Mouse (Mus musculus) layer of hippocampus, adult 8-10 months (tissue): ENCODE measurements around the gene Rbbp8nl. TPM values are rescaled to one million over a fixed set of nuclear protein-coding genes. Genes with fewer than 3 reads are reported as not detected.
"Not testable (repeated sequence)": the region's sequence is repeated elsewhere in the genome, so short reads cannot be mapped to it uniquely, and the experiment has no call there.

ENCODE experiments used
- DNase-seq, 2 experiments: peaks; one replicate each; pipeline ENCODE4 v3.0.0; 2022; ENCODE audit warnings: low spot score in 2 of 2
- total RNA-seq, 4 experiments: library from RNA; stranded (reverse); gene quantifications; 2 replicates each; pipeline ENCODE4 v1.2.4; 2022

Gene Rbbp8nl
- total RNA-seq, 4 experiments from 2014 or later, result not detected

DNA sequence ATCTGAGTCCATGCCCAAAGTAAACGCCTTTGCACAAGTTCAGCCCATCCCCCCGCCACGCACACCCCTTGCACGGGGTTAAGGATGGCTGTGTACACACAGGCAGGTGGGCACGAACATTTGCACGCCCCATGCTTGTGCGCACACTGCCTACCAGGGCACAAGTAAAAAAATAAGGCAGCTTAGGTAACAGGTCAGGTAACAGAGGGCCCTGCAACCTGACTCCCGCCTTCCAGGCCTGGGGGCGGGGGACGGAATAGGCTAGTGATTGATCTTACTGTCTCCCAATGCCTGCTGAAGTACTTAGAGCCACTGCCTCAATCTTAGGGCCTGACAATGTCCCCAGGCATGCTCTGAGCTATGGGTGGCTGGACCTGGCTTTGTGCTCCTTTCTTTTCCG, 713 bp downstream of the Rbbp8nl start:
- no peak for DNase-seq

DNA sequence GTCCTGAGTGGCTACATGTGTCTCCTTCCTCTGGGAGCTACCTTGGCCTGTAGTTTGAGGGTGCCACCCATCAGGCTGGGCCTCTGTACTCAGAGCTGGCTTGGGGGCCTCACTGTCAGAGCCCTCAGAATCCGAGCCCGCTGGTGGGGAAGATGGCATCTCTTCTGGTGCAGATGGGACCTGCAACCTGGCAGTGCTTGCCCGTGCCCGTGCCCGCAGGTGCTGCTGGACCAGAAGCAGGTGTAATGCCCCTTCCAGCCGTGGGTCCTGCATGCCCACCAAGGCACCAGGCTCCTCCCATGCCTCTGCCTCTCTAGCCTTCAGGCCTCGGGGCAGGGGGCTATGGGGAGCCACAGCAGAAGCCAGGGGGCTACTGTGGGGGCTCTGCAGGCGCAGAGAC, 10.4 kb downstream of the Rbbp8nl start:
- DNase-seq, result no peak

DNA sequence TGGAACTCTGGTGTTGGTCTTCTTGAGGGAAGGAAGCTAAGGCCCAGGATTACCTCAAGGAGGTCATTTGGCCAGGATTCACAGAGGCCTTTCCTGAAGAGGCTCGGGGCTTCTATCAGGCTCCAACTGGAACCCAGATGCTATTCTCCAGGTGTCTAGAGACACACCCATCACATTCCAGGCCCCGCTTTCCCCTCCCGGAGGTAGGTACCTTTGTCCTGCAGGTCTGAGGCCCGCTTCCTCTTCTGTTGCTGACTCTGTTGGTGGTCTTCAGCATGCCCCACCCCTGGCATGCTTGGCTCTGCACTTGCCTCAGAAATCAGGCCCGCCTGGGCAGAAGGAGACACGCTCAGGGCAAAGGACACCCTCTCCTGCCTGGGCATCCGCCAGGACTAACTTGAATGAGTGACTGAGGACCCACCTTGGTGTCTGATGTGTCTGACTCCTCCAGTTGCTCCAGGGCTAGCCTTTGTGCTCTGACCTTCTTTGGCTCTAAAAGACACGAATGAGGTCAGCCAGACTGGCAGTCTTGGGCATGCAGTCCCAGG, 11.8 kb downstream of the Rbbp8nl start:
- DNase-seq, result no peak

DNA sequence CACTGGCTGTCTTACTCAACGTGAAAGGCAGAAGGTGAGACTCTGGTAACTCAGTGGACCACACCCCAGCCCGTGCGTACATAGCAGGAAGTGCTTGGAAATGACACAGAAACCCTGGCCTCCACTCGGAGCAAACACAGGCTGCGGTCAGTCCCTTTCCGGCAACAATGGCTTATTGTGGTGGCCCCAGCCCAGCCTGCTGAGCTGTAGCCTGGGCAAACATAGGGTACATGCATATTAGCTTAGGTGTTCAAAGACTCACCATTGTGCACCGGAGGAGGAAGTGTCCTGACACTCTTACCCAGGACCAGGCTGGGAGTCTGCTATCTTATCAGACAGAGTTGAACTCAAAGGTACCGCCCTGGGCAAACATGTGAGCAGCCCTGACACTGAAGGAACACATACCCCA, 12.8 kb downstream of the Rbbp8nl start:
- DNase-seq, result no peak

DNA sequence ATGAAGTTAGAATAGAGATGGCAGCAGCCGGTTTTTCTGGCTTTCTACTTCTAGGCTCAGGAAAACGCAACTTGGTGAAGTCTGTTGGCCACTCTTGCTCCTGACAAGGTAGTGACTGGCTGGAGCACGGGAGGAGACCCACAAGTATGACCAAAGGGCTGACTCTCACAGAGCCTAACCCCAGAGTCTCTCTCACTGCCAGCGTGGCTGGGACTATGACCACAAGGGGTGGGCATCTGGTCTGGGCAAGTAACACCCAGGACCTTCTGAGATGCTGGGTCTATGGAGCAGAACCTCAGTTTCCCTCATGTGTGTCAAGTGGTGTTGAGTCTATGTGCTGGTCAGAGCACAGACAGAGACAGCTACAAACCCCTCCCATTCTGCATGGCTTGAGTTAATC, 13.3 kb downstream of the Rbbp8nl start:
- no peak for DNase-seq

DNA sequence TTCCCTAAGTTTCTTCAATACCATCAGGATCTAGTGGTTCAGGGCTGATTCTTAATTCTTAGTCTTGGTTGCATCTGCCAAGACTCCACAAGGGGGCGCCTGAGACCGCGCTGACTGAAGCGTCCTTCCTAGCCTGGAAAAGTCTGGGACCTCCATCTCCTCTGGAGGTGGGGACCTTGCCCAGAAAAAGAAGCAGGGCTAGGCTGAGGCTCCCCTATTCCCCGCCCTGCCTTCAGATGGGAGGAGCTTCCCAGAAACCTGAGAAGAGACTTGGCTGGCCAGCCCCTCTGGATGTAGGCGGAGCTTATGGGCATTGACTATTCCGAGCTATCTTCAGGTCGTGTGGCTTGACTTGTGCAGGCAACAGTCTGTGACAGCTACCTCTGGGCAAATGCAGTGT, 13.8 kb downstream of the Rbbp8nl start:
- peak in 1 of 2 experiments; percentile 84 for DNase-seq

DNA sequence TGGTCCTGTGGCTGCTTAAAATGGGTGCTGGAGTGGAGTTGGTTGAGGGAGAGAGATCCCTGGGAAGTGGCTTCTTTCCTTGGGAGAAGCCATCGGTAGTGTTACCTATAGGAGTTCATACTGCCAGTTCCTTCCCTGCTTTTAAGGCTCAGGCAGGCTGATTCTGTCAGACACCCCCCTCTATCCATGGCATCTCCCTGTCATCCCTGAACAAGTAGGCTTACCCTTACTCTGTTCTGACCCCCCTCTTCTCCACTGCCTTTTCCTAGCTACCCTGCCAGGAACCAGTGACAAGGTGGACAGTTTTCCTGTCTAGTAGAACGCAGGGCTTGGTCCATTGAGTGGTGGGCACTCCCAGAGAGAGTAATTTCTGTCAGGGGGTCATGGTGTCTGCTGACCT, 15.2 kb downstream of the Rbbp8nl start:
- no peak for DNase-seq

DNA sequence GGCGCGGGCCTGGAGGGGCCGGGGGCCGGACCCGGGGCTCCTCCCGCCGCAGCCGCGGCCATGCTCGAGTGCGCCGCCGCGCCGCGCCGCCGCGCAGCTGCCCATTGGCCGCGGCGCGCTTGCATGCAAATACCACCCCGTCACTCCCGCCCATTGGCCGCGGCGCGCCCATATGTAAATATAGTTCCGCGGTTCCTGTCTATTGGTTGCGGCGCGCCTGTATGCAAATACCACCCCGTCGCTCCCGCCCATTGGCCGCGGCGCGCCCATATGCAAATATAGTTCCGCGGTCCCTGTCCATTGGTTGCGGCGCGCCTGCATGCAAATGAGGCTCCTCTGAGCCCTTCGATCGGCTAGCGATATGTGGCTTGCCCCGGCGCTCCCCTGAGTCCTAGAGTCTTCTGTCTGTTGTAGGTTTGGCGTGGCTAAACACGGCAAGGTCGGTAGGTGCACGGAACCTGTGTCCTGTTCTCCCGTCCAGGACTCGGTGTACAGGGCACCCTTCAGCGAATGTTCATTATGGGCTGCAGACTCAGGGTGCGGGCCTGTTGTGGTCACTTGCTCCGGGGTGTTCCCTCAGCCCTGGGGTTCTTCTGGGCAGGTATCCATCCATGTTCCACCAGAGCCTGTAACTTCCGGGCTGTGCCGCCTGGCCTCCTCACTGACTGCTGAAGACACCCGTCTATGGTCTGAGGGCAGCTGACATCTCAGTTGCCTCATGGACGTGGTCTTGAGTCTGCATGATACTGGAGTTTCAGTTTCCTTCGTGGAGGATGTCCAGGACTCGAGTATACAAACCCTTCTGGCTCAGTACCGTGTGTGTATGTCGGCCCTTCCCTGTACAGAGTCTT, 16.1 kb downstream of the Rbbp8nl start, which contains the start of gene Cables2:
Gene Cables2 (minus strand): TSS at position 103 of the 851 bp plus-strand sequence.
- peak; percentile 91 to 92 for DNase-seq

DNA sequence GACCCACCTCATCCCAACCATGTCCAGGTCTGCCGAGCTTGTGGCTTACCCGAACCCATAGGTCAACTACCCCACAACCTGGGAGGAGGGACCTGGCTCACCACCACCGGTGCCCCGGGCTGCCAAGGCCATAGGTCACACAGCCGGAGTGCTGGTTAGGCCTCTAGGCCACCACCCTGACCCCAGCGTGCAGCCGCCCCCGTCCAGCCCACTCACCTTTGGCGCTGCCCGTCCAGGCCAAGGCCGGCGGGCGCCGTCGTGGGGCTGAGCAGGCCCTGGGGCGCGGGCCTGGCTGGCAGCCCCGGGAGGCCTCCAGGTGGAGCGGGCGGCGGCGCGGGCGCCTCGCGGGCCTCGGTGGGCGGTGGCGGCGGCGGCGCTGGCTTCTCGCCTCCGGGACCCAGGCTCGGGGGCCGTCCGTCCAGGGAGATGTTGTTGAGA, 16.8 kb downstream of the Rbbp8nl start:
- no peak for DNase-seq

DNA sequence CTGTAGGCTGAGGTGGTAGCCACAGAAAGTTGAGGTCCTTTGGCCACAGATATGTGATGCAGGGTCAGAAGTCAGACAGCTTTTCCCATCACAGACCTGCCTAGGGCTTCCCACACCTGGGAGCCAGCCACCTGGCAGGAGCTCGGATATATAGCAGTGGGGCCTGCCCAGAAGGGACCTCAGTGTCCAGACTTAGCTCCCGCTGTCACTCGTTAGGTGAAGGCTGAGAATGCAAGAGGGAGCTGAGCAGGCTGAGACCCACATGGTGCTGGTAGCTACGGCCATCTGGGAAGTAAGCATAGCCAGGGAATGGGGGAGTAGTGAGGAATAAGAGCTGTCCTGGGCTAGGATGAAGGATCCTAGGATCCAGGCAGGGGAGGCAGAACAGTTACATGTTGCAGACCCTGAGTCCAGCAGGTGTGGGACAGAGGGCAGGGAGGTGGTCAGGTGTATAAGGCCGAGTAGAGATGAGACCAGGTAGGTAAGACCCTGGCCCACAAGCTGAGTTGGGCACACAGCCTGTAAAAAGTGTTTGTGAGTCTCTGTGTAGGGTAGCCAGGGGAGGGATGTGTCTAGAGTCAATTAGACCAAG, 17.8 kb downstream of the Rbbp8nl start:
- DNase-seq, result no peak

DNA sequence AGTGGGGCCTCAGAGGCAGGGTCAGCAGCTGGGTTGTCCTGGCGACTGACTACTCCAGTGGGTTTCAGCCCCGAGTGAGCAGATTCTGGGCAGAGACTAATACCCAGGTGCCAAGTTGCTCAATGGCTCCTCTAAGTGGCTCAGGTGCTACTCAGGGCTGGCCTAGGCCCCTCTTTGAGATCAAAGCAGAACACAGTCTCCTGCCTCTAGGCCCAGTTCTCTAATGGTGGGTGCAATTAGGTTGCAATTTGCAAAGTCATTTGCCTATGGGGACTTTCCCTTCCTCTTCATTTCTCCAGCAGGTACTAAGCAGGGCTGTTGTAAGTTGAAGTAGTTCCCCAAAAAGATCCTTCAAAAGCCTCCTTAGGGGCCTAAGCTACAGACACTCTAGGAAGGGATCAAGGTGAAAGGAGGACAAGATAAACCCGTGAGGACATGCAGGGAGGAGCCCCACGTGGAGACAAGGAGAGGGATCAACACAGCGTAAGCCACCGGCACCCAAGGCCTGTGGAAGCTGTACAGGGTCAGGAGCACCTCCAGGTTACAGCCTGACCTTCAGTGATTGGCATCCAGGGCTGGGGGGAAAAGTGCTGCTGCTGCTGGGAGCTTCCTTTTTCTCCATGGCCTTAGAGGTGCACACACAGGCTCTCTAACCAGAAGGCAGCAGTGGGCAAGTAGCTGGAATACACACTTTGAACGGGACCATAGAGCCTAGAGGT, 19.0 kb downstream of the Rbbp8nl start:
- no peak for DNase-seq

DNA sequence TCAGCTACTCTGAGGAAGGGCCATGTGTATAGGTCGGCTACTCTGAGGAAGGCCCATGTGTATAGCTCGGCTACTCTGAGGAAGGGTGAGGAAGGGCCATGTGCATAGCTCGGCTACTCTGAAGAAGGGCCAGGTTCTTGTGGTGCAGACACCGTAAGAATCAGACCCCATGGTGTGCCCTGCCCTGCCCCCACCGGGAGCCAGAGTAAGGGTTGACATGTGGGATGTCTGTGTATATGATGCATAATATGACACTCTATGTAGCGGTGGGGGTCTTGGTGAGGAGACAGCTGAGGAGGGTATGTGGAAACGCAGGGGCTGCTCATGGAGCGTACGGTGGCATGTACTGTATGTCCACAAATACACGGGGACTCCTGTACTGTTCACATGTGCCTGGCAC, 20.4 kb downstream of the Rbbp8nl start:
- no peak for DNase-seq

DNA sequence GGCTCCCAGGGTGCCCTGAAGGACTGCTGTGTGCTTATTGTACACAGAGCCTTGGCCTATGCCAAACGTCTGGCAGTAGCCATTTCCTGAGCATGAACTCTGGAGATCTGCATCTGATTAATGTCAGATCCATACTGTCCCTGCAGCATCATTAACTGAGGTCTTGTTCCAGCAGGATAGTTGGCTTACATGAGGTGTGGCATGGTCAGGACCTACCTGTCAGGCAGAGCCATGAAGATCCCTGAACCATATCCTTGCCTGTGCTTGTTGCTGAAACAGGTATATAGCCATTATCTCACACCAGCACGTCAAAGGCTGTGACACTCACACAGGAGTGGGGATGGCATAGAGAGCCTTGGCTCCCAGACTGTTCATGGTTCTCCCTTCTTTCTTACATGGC, 21.7 kb downstream of the Rbbp8nl start:
- no peak for DNase-seq

DNA sequence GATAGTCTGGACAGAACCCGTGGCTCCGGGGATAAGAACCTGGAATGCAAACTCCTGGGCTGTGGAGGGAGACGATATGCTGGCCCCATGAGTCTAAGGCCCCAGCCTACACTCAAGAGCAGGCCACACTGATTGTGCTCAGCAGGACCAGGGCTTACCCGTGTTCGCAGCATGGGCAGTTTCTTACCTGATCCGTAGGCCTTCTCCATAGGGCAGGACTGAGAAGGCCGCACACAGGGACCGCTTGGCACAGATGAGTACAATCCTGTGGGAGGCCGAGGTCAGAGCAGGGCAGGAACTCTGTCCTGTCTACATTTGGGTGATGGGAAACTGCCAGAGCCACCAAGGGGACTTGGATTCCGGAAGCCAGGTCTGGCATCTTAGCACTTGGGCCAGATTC, 26.8 kb downstream of the Rbbp8nl start:
- no peak for DNase-seq

DNA sequence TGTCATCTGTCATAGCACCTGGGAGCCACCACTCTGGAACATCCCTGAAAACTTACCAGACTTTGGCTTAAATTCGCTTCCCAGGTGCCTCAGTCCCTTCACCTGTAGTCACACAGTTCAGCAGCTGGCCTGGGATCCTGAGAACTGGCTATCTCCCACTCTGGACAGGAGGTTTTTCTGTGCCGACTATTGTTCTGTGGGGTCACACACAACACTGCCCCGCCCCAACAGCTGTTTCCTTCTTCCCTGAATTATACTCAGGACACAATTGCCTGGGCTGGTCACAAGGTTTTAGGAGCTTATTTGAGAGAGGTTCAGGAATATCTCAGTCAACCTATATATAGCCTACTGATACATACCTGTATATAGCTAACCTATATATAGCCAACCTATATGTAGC, 27.2 kb downstream of the Rbbp8nl start:
- DNase-seq, result no peak

DNA sequence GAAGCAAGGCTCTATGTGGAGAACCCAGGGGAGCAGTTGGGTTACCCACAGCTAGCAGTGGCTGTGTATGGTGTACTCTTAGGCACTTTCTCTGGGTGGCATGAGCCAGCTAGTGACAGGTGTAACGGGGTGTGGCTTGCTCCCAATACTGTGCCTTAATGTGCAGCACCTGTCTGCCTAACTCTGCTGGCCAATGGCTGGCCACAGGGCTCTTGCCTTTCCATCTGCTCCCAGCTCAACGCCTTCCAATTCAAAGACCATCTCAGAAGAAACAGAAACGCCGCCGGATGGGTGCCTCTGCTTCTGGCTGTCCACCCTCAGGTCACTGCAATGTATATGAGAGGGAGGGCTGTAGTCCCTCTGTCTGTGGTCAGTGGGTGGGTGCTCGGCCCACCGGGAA, 27.8 kb downstream of the Rbbp8nl start:
- no peak for DNase-seq

DNA sequence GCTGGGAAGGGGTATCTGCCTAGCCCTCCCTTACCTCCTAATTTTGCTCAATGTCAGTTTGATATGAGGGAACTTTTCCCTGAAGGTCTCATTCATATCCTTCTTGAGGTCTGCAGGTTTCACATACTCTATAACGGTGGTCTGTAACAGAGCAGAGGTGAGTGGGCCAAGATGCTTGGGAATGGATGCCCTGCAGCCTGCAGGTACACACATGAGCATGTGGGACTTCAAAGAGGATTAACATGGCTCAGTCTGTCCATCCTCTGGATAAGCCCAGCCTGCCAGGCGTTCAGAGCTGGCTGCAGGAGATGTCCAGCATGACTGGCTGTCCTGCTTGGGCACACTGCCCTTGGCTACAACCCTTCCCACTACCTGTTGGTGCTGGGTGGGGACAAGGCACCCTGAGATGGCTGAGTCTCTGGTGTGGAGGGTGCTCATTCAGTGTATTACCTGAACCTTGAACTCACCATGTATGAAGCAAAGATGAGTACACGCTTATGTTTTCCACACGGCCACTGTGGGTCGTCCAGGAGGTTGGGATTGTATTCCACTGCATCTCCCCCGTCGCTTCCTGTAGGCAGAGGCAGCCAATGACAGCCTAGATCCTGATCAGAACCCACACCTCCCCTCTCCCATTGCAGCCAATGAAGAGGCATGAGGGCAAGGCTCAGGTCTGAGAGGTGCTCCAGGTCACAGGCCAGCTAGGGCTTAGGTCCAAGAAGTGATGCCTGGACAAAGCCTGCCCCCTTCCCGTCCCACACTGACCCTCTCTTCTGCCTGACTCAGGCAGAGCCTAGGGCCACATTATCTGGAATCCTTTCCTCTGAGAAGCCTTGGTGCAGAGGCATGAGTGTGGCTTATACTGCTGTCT, 28.8 kb downstream of the Rbbp8nl start:
- DNase-seq, result no peak

DNA sequence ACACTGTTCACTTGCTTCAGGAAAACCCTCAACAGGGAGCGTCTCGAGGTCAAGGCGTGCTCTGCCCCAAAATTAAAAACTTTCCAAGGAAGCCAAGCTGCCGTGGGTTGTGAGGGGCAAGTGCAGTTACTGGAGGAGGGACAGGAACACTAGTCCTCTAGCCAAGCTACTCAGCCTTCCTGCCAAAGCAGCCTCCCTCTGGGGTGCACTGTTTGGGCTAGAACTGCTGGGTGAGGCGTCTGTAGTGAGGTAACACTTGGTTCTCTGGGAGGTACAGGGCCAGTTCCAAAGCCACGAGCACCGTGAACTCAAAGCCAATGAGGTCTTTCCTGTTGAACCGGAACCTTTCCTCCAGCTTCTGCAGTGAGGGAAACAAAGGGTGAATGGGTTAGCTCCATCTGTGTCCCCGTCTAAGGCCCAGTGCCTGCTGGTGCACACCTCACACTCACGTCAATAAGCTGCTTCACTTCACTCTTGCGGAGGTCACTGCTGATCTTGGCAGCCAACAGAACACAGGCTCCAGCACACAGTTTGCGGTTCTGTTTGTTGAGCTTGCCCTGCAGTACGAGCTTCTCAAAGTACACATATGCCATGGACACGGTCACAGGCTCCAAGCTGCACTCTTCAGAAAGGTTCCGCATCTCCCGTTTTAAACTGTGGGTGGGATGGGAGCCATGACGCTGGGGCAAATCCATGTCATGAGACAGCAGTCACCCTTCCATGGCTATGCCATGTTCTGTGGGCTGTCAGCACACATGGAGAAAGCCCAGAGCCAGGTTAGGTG, 29.7 kb downstream of the Rbbp8nl start:
- DNase-seq, result not testable (repeated sequence)

DNA sequence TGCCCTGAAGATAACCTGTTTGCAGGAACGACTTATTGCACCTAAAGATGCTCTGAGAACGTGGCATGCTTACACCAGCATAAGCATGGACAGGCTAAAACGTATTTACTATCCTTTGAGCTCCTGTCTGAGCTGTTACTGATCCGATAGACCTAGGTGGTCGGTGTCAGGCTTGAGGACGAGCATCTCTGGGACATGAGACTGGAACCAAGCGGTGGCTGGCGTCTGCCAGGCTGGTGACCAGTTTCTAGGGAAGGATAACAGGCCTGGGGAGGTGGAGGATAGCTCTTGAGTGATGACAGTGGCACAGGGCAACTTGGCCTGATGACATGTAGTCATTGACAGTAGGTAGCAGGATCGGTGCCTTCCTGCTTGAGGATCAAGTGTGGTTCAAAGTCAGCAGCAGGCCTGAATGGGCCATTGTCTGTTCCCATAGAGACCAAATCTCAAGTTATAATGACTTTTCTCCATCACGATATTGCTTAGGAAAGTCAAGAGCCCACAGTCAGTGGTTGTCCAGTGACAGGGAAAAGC, 30.7 kb downstream of the Rbbp8nl start:
- not testable (repeated sequence) for DNase-seq
